Mouse (Mus musculus): Measurements from ENCODE around the gene Mapkapk3.
A peak's percentile ranks its signal among the peaks of the same experiment; 100 is the strongest.

Mapkapk3 gene

GRCm38 (mm10) chr9:107267028-107267427 lies 22.6 kb downstream of the Mapkapk3 start:
- no peak for DNase-seq (ENCODE audit: low spot score in 2 of 2)

DNA sequence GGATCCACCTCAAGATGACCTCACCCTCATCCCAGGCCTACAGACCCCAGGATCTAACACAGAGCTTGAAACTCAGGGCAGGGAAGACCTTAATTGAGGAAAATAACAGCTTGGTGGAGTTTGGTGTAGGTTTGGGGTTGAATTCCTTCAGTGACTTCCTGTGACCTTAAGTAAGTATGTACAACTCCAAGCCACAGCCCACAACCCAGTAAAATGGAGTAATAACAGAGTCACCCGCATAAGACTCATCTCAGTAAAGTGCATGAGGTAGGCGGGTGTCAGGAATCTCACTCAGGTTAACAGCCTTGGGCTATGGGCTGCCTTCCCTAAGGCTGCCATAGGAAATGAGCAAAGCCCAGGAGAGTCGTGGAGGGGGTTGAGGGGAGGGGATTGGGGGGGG lies 24.9 kb downstream of the Mapkapk3 start:
- DNase-seq (ENCODE audit: low spot score in 2 of 2) = no peak

- no peak for DNase-seq (ENCODE audit: low spot score in 2 of 2)
Observed at GRCm38 (mm10) chr9:107263912-107264311, 25.8 kb downstream of the Mapkapk3 start.

DNA sequence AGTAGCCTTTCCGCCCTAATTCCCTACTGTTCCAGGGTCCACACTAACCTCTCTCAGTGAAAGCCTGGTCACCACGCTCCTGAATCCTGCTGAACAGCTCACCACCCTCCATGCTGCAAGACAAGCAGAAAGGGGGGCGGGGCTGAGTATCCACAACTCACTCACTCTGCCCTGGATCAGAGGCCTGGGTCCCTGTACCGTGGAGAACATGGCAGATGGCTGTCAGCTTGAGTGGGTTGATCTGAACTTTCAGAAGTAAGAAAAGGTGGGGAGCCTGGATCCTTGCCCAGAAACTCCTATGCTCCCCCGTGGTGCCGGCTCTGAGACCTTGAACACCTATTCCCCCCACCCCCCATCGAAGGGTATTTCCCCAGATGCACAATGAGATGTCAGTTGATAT lies 27.3 kb downstream of the Mapkapk3 start:
- no peak for DNase-seq (ENCODE audit: low spot score in 2 of 2)

GRCm38 (mm10) chr9:107261792-107262191 lies 27.9 kb downstream of the Mapkapk3 start:
- DNase-seq (ENCODE audit: low spot score in 2 of 2) = no peak

GRCm38 (mm10) chr9:107260836-107261235 lies 28.8 kb downstream of the Mapkapk3 start:
- no peak for DNase-seq (ENCODE audit: low spot score in 2 of 2)

- DNase-seq (ENCODE audit: low spot score in 2 of 2) = no peak
Observed at GRCm38 (mm10) chr9:107260429-107260828, 29.2 kb downstream of the Mapkapk3 start.

GRCm38 (mm10) chr9:107259571-107259970 lies 30.1 kb downstream of the Mapkapk3 start:
- no peak for DNase-seq (ENCODE audit: low spot score in 2 of 2)

DNA sequence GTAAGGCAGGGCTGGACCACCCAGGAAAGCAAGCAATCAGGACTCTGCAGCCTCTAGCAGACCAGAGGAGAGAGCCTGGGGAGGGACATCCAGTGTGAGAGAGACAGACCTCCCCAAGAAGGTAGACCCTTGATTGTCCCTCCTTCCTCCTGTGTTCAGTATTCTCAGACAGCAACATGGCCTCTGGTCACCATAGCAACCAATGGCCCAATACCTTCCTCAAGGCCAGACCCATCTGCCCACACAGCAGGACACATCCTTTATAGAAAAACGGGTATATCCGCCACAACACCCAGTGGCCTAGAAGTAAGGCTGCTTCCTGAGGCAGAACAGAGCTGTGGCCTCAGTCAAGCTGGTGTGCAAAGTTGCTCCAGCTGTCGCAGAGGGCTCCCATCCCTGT lies 34.1 kb downstream of the Mapkapk3 start:
- no peak for DNase-seq (ENCODE audit: low spot score in 2 of 2)

GRCm38 (mm10) chr9:107254925-107255324 lies 34.8 kb downstream of the Mapkapk3 start:
- DNase-seq (ENCODE audit: low spot score in 2 of 2) = no peak

GRCm38 (mm10) chr9:107254476-107254875 lies 35.2 kb downstream of the Mapkapk3 start:
- no peak for DNase-seq (ENCODE audit: low spot score in 2 of 2)

DNA sequence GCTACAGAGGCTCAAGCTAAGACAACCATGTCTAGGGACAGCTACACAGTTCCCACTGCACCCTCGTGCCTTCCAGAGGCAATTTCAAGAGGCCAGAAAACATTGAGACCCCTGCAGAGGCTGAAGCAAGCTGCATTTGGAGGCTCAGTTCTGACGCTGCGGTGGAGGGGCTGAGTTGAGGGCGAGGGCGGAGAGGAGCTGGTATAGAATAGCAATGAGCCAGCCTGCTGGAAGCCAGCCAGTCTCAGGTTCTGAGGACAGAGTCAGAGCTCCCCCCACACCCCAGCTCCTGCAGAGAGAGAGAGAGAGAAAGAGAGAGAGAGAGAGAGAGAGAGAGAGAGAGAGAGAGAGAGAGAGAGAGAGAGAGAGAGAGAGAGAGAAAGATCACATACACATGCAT lies 37.5 kb downstream of the Mapkapk3 start:
- DNase-seq (ENCODE audit: low spot score in 2 of 2) = no peak

DNA sequence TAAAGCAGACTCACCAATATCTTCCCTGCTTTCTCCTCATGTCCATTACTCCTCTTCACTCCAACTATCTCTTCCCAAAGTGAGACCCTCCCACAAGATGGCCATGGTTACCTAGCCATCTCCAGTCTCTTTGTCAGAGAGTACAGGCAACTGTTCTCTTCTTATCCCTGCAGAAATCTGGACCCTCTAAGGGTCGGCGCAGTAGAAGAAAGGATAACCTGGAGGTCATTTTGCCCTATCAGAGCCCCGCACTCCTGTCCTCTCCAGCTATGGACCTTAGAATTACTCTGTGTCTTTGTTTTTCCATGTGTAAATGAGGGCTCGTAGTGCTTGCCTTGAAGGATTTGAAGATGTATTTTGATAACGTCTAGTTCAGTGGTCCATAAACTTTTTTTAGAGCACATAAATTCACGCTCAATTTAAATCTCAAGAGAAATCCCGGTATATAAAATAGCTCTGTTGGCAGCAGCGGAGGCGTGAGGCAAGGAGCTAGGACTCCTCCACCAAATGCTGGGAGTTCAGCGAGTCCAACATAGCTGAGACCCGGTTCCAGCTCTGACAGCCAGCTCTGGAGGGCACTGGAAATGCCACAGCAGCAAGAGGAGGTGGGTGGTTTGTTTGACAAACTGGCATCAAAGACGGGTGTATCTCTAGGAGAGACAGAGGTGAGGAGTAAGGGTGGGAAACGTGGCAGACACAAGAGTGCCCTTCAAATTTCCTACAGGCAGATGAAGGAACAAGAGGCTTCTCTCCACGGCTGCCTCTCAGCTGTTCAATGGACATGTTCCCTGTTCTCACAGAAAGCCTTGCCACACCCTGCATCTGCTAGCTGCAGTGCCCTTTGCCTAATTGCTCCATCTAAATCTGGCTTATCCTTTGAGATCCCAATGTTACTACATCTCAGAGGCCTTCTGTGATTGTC lies 39.0 kb downstream of the Mapkapk3 start:
- DNase-seq (ENCODE audit: low spot score in 2 of 2) = no peak

GRCm38 (mm10) chr9:107249154-107249553 lies 40.5 kb downstream of the Mapkapk3 start:
- DNase-seq (ENCODE audit: low spot score in 2 of 2) = no peak

DNA sequence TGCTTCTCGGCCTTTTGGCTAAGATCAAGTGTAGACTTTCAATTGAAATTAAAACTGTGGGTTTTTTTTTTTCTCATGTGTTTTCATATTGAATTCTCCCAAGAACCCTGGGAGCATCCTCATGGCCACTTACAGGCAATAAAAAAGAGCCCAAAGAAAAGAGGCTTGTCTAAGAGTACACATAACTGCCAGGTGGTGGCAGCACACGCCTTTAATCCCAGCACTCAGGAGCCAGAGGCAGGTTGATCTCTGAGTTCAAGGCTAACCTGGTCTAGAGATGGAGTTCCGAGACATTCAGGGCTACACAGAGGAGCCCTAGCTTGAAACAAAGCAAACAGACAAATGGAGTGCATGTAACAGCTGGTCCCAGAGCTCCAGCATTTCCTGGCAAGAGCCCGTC lies 43.5 kb downstream of the Mapkapk3 start:
- peak in 1 of 2 experiments; percentile 22 for DNase-seq (ENCODE audit: low spot score in 2 of 2)

GRCm38 (mm10) chr9:107245311-107245710 lies 44.4 kb downstream of the Mapkapk3 start:
- DNase-seq (ENCODE audit: low spot score in 2 of 2) = no peak

DNA sequence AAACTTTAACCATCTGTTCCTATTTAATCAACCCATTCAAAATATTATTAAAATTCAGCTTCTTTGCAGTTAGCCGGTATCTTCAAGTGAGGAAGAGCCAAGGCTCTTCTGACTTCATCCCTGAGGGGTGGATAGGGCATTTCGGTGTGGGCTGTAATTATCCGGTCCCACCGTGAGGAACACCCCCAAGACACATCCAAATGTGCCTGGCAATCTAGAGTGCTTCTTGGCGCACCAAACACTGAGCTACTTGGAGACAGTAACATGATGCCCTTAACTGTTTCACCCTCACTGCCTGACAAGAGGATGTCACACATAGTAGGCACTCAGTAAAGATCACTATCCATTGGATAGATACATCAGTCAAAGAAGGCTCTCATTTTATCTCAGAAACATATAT lies 53.5 kb downstream of the Mapkapk3 start:
- no peak for DNase-seq (ENCODE audit: low spot score in 2 of 2)

- no peak for DNase-seq (ENCODE audit: low spot score in 2 of 2)
Observed at GRCm38 (mm10) chr9:107235261-107235660, 54.4 kb downstream of the Mapkapk3 start.

GRCm38 (mm10) chr9:107232140-107232539 lies 57.5 kb downstream of the Mapkapk3 start:
- DNase-seq (ENCODE audit: low spot score in 2 of 2) = no peak

- DNase-seq (ENCODE audit: low spot score in 2 of 2) = peak in 1 of 2 experiments; percentile 6
Observed at GRCm38 (mm10) chr9:107231539-107232139, 58.0 kb downstream of the Mapkapk3 start, which contains the start of gene Dock3. Gene Dock3, minus strand, starts transcription at chr9:107231909.

GRCm38 (mm10) chr9:107230991-107231538 lies 58.6 kb downstream of the Mapkapk3 start:
- no peak for DNase-seq (ENCODE audit: low spot score in 2 of 2)

GRCm38 (mm10) chr9:107224597-107224996 lies 65.1 kb downstream of the Mapkapk3 start:
- no peak for DNase-seq (ENCODE audit: low spot score in 2 of 2)

Measured in natural killer cell, adult 2 months (primary cell).